Mouse (Mus musculus) cortical plate, adult 2 months (tissue): ENCODE results near the gene C4b.

Source experiments
- CTCF ChIP-seq: fragments of 200-500 bp; IDR thresholded peaks from 2 replicates; pipeline ENCODE4 v1.5.1; 2011; ENCODE audit warnings: mild to moderate bottlenecking, control low read depth, low read length; ENCODE audit not compliant: insufficient read depth; ENCODE audit errors: extremely low read depth
- POLR2A ChIP-seq: fragments of 200-500 bp; IDR thresholded peaks from 2 replicates; pipeline ENCODE4 v1.6.1; 2011; ENCODE audit warnings: mild to moderate bottlenecking, low read length, control low read depth; ENCODE audit not compliant: insufficient read depth; ENCODE audit errors: extremely low read depth

DNA sequence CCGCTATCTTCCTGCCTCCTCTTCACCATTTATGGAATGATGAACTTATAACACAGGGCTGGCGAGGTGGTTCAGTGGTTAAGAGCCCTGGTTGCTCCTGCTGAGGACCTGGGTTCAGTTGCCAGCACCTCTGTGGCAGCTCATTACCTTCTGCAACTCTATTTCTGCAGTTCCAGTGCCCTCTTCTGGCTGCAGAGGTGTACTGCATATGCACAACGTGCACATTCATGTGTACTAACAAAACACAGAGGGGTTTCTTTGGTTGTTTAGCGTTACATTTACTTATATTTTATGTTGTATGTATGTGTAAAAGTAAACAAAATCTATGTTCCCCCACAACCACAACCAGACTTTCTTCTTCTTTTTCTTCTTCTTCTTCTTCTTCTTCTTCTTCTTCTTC, 20.6 kb downstream of the C4b start:
- TF ChIP-seq POLR2A (no peak), CTCF (no peak)
